Mouse (Mus musculus): ENCODE results near the gene Ncor2. TPM values are rescaled to one million over a fixed set of nuclear protein-coding genes. Genes with fewer than 3 reads are reported as not detected.

The Ncor2 gene
- polyA plus RNA-seq, 1 experiment from 2014 or later, result 19.9 TPM

GRCm38 (mm10) chr5:125165993-125166392, 13.0 kb downstream of the Ncor2 start:
- Histone ChIP-seq H3K4me1 (ENCODE audit: control insufficient read depth, insufficient read depth, low read length) (peaks cover 52% of the 10 kb centered on the region), H3K4me3 (ENCODE audit: low read depth, low read length) (no peak overlapping the region), H3K27me3 (ENCODE audit: control insufficient read depth, insufficient read depth, low read depth, low read length) (no peaks in the 10 kb centered on the region), H3K9me3 (replicated peaks; ENCODE audit: control insufficient read depth, low read length, poor library complexity, severe bottlenecking) (no peaks in the 10 kb centered on the region), H3K9ac (ENCODE audit: low read depth, low read length) (no peak overlapping the region), H3K36me3 (ENCODE audit: control insufficient read depth, insufficient read depth, low read length) (no peaks in the 10 kb centered on the region), H3K27ac (ENCODE audit: low read length) (no peak overlapping the region), H3K4me2 (ENCODE audit: low read length) (no peak overlapping the region)
- WGBS, result 85% methylated on average over 14 of the region's 14 CpGs
- ATAC-seq, result no peak

GRCm38 (mm10) chr5:125164465-125165167, 14.4 kb downstream of the Ncor2 start:
- H3K4me3 ChIP-seq (ENCODE audit: low read depth, low read length), result no peak overlapping the region
- no peak for ATAC-seq
- no peak overlapping the region for H3K9ac ChIP-seq (ENCODE audit: low read depth, low read length)
- H3K27me3 ChIP-seq (ENCODE audit: control insufficient read depth, insufficient read depth, low read depth, low read length), result no peaks in the 10 kb centered on the region
- 31% methylated on average over 12 of the region's 12 CpGs for WGBS
- no peak overlapping the region for H3K4me2 ChIP-seq (ENCODE audit: low read length)
- H3K36me3 ChIP-seq (ENCODE audit: control insufficient read depth, insufficient read depth, low read length), result no peaks in the 10 kb centered on the region
- peaks cover 52% of the 10 kb centered on the region for H3K4me1 ChIP-seq (ENCODE audit: control insufficient read depth, insufficient read depth, low read length)
- H3K27ac ChIP-seq (ENCODE audit: low read length), result peak overlapping the region; percentile 66
- H3K9me3 ChIP-seq (replicated peaks; ENCODE audit: control insufficient read depth, low read length, poor library complexity, severe bottlenecking), result no peaks in the 10 kb centered on the region

DNA sequence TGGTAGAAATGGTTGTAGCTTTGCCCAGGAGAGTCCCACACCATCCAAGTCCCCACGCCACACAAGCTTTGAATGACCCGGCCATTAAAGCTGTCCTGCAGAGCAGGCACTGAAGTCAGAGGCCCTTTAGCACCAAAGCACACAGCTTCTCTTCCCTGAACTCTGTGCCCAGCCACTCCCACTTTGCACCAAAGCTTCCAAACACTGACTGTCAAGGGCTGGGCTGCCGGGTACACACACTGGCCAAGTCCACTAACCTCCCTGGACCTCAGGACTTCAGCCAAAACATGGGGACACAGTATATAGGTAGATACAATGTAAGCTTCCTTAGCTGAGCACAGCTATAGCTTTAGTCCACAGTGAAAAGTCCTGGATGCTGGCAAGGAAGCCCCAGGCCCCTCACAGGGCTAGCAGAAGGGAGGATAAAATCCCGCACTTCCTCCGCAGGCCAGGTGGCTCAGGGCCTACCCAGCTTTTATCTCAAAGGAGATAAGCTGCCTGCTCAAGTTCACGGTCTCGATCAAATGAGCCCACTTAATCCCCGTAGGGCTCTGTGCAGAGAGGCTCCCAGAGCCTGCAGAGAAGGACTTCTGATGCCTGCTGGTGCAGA, 15.5 kb downstream of the Ncor2 start:
- H3K9ac ChIP-seq (ENCODE audit: low read depth, low read length), result peak overlapping the region; percentile 30; the same call in 1 of the 2 replicates
- no peak for ATAC-seq
- no peak overlapping the region for H3K4me2 ChIP-seq (ENCODE audit: low read length)
- WGBS, result 12% methylated on average over 8 of the region's 8 CpGs
- H3K9me3 ChIP-seq (replicated peaks; ENCODE audit: control insufficient read depth, low read length, poor library complexity, severe bottlenecking), result no peaks in the 10 kb centered on the region
- peak overlapping the region; percentile 75 for H3K27ac ChIP-seq (ENCODE audit: low read length)
- peaks cover 63% of the 10 kb centered on the region for H3K4me1 ChIP-seq (ENCODE audit: control insufficient read depth, insufficient read depth, low read length)
- H3K27me3 ChIP-seq (ENCODE audit: control insufficient read depth, insufficient read depth, low read depth, low read length), result no peaks in the 10 kb centered on the region
- H3K36me3 ChIP-seq (ENCODE audit: control insufficient read depth, insufficient read depth, low read length), result no peaks in the 10 kb centered on the region
- H3K4me3 ChIP-seq (ENCODE audit: low read depth, low read length), result no peak overlapping the region

GRCm38 (mm10) chr5:125162461-125162860, 16.6 kb downstream of the Ncor2 start:
- Histone ChIP-seq H3K27ac (ENCODE audit: low read length) (0 out of 2 replicates have a peak overlapping the region, but pooled peaks have one; percentile 4), H3K27me3 (ENCODE audit: control insufficient read depth, insufficient read depth, low read depth, low read length) (no peaks in the 10 kb centered on the region), H3K9me3 (replicated peaks; ENCODE audit: control insufficient read depth, low read length, poor library complexity, severe bottlenecking) (no peaks in the 10 kb centered on the region), H3K4me2 (ENCODE audit: low read length) (no peak overlapping the region), H3K9ac (ENCODE audit: low read depth, low read length) (no peak overlapping the region), H3K4me3 (ENCODE audit: low read depth, low read length) (no peak overlapping the region), H3K4me1 (ENCODE audit: control insufficient read depth, insufficient read depth, low read length) (peaks cover 71% of the 10 kb centered on the region), H3K36me3 (ENCODE audit: control insufficient read depth, insufficient read depth, low read length) (no peaks in the 10 kb centered on the region)
- WGBS, result 78% methylated on average over 1 of the region's 3 CpGs
- ATAC-seq, result no peak

GRCm38 (mm10) chr5:125159804-125160405, 19.1 kb downstream of the Ncor2 start:
- WGBS, result 27% methylated on average over 14 of the region's 14 CpGs
- Histone ChIP-seq H3K9ac (ENCODE audit: low read depth, low read length) (0 out of 2 replicates have a peak overlapping the region, but pooled peaks have one; percentile 38), H3K4me1 (ENCODE audit: control insufficient read depth, insufficient read depth, low read length) (peaks cover 81% of the 10 kb centered on the region), H3K27ac (ENCODE audit: low read length) (peak overlapping the region; percentile 90), H3K9me3 (replicated peaks; ENCODE audit: control insufficient read depth, low read length, poor library complexity, severe bottlenecking) (no peaks in the 10 kb centered on the region), H3K27me3 (ENCODE audit: control insufficient read depth, insufficient read depth, low read depth, low read length) (no peaks in the 10 kb centered on the region), H3K4me2 (ENCODE audit: low read length) (no peak overlapping the region), H3K36me3 (ENCODE audit: control insufficient read depth, insufficient read depth, low read length) (no peaks in the 10 kb centered on the region), H3K4me3 (ENCODE audit: low read depth, low read length) (no peak overlapping the region)
- ATAC-seq, result no peak

- Histone ChIP-seq H3K4me3 (ENCODE audit: low read depth, low read length) (no peak overlapping the region), H3K27me3 (ENCODE audit: control insufficient read depth, insufficient read depth, low read depth, low read length) (no peaks in the 10 kb centered on the region), H3K27ac (ENCODE audit: low read length) (peak overlapping the region; percentile 90), H3K9me3 (replicated peaks; ENCODE audit: control insufficient read depth, low read length, poor library complexity, severe bottlenecking) (no peaks in the 10 kb centered on the region), H3K9ac (ENCODE audit: low read depth, low read length) (peak overlapping the region; percentile 55), H3K4me1 (ENCODE audit: control insufficient read depth, insufficient read depth, low read length) (peaks cover 81% of the 10 kb centered on the region), H3K36me3 (ENCODE audit: control insufficient read depth, insufficient read depth, low read length) (no peaks in the 10 kb centered on the region), H3K4me2 (ENCODE audit: low read length) (peak overlapping the region; percentile 40)
- ATAC-seq, result peak; percentile 30
- WGBS, result 9% methylated on average over 12 of the region's 12 CpGs
These were observed 19.7 kb downstream of the Ncor2 start for GRCm38 (mm10) chr5:125159293-125159692.

DNA sequence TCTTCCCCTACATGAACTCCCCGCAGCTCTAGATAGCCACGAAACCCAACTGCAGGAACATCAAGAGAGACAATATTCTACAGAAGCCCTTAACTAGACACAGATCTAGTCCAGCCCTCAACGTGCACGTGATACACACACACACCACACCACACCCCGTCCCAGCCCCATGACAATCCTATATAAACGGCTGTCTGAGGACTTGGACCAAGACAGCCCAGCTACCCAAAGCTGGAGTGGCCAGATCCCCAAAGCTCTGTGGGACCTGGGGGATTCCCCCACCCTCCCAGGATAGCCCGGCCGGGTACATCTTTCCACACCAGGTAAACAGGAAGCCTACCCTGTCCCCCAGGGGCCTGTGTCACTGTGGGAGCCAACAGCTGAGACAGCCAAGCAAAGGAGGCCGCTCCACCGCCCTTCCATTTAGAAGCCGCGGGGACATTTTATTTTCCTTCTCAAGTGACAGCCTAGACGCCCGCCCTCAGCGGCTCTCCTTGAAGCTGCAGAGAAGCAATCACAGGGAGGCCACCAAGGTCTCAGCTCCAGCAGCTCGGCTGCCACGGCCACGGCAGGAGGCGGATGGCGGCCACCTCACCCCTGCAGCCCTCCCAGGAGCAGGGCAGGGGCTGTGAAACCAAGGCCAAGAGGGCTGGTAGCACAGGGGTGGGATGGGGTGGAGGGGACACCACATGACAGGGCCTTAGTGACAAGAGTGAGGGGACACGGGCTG, 20.6 kb downstream of the Ncor2 start:
- WGBS, result 13% methylated on average over 21 of the region's 21 CpGs
- no peak overlapping the region for H3K4me3 ChIP-seq (ENCODE audit: low read depth, low read length)
- no peaks in the 10 kb centered on the region for H3K27me3 ChIP-seq (ENCODE audit: control insufficient read depth, insufficient read depth, low read depth, low read length)
- H3K27ac ChIP-seq (ENCODE audit: low read length), result peak overlapping the region; percentile 90
- ATAC-seq, result no peak; the same call in 1 of the 2 replicates
- no peaks in the 10 kb centered on the region for H3K9me3 ChIP-seq (replicated peaks; ENCODE audit: control insufficient read depth, low read length, poor library complexity, severe bottlenecking)
- peak overlapping the region; percentile 40 for H3K4me2 ChIP-seq (ENCODE audit: low read length)
- no peaks in the 10 kb centered on the region for H3K36me3 ChIP-seq (ENCODE audit: control insufficient read depth, insufficient read depth, low read length)
- H3K4me1 ChIP-seq (ENCODE audit: control insufficient read depth, insufficient read depth, low read length), result peaks cover 80% of the 10 kb centered on the region
- H3K9ac ChIP-seq (ENCODE audit: low read depth, low read length), result peak overlapping the region; percentile 55

DNA sequence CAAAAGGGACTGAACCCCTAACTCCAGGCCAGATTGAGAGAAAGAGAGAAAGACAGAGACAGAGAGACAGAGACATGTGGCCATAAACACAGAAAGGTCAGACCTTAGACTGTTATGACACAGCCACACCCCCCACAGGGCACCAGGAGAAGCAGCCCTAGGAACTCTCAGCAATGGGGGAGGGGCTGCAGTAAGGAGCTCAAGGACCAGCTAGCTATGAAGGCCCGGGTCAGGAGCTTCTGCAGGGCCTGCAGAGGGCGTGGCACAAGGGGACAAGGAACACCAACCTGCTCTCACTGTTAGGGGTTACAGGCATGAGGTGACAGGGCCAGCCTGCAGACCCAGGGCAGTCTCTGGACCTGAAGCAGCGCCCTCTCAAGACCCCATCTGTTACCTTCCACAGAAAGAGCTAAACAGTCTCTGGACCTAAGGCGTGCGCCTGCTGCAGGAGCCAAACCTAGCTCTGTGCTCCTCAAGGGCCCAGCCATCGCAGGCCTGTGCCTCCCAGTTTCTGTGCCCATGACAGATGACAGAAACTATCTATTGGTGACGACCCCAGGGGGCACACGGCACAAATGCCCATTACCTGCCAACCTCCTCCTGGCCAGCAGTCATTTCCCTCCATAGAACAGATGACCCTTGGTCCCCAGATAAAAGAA, 21.5 kb downstream of the Ncor2 start:
- Histone ChIP-seq H3K27me3 (ENCODE audit: control insufficient read depth, insufficient read depth, low read depth, low read length) (no peaks in the 10 kb centered on the region), H3K36me3 (ENCODE audit: control insufficient read depth, insufficient read depth, low read length) (no peaks in the 10 kb centered on the region), H3K4me1 (ENCODE audit: control insufficient read depth, insufficient read depth, low read length) (peaks cover 75% of the 10 kb centered on the region), H3K4me2 (ENCODE audit: low read length) (no peak overlapping the region), H3K27ac (ENCODE audit: low read length) (peak overlapping the region; percentile 90), H3K4me3 (ENCODE audit: low read depth, low read length) (no peak overlapping the region), H3K9ac (ENCODE audit: low read depth, low read length) (peak overlapping the region; percentile 38), H3K9me3 (replicated peaks; ENCODE audit: control insufficient read depth, low read length, poor library complexity, severe bottlenecking) (no peaks in the 10 kb centered on the region)
- ATAC-seq, result no peak
- 52% methylated on average over 8 of the region's 8 CpGs for WGBS
